Mouse (Mus musculus) thymus, adult 2 months (tissue): Measurements from ENCODE around the gene Slc34a2. TPM values are rescaled to one million over a fixed set of nuclear protein-coding genes. Genes with fewer than 3 reads are reported as not detected.

ENCODE experiments used
- DNase-seq: peaks from one replicate; pipeline ENCODE4 v3.0.0; 2021
- H3K27ac ChIP-seq: fragments of 200-500 bp; 2 replicates; pipeline ENCODE4 v1.5.1; 2012; ENCODE audit warnings: low read length, control low read depth; ENCODE audit not compliant: control insufficient read depth, insufficient read depth
- H3K27me3 ChIP-seq: fragments of 200-500 bp; 2 replicates; pipeline ENCODE4 v1.6.1; 2012; ENCODE audit warnings: mild to moderate bottlenecking, low read length, moderate library complexity, mixed read lengths; ENCODE audit not compliant: control insufficient read depth, insufficient read depth
- H3K36me3 ChIP-seq: fragments of 200-500 bp; 2 replicates; pipeline ENCODE4 v1.6.1; 2012; ENCODE audit warnings: mild to moderate bottlenecking, low read length, moderate library complexity; ENCODE audit not compliant: control insufficient read depth, insufficient read depth
- H3K4me1 ChIP-seq: fragments of 200-500 bp; replicated peaks from 2 replicates; pipeline ENCODE4 v1.6.1; 2012; ENCODE audit warnings: low read length; ENCODE audit not compliant: control insufficient read depth, insufficient read depth
- H3K4me3 ChIP-seq: fragments of 200-500 bp; 2 replicates; pipeline ENCODE4 v1.5.1; 2012; ENCODE audit warnings: mild to moderate bottlenecking, low read length, control low read depth, moderate library complexity; ENCODE audit not compliant: control insufficient read depth, insufficient read depth
- CTCF ChIP-seq: fragments of 200-500 bp; IDR thresholded peaks from 2 replicates; pipeline ENCODE4 v1.5.1; 2012; ENCODE audit warnings: mild to moderate bottlenecking, control low read depth, low read length, moderate library complexity, borderline replicate concordance; ENCODE audit not compliant: control insufficient read depth, poor library complexity, insufficient read depth; ENCODE audit errors: extremely low read depth
- POLR2A ChIP-seq: fragments of 200-500 bp; IDR thresholded peaks from 2 replicates; pipeline ENCODE4 v1.6.1; 2012; ENCODE audit warnings: mild to moderate bottlenecking, low read length, control low read depth, moderate library complexity; ENCODE audit not compliant: control insufficient read depth, poor library complexity, insufficient read depth; ENCODE audit errors: extremely low read depth
- WGBS: fragments of 180-500 bp; shearing (Covaris S2); methylation state at CpG from one replicate; pipeline ENCODE4 v1.1.7; 2018; 5-methylcytosine and 5-hydroxymethylcytosine counted together
- polyA plus RNA-seq: library from polyadenylated mRNA; depleted of rRNA; stranded (reverse); fragments of >200 nt; gene quantifications from 2 replicates; pipeline ENCODE4 v1.2.3, GENCODE M21; 2012; rRNA removed

Gene Slc34a2
- 2.6 and 3.4 TPM in 2 replicates for polyA plus RNA-seq

GRCm38 (mm10) chr5:53037781-53038180 is at the start of gene Slc34a2:
TSS of gene Slc34a2 (plus strand) at chr5:53038081.
- no peaks in the 10 kb centered on the region for H3K36me3 ChIP-seq
- 94% methylated on average over 3 of the region's 3 CpGs for WGBS
- no peak within 1 kb of the TSS for H3K4me3 ChIP-seq
- H3K4me1 ChIP-seq = no peaks in the 10 kb centered on the region
- no peak within 1 kb of the TSS for H3K27ac ChIP-seq
- TF ChIP-seq CTCF = no peak
- no peak for TF ChIP-seq POLR2A
- DNase-seq = no peak
- no peaks in the 10 kb centered on the region for H3K27me3 ChIP-seq

- no peaks in the 10 kb centered on the region for H3K36me3 ChIP-seq
- TF ChIP-seq CTCF = no peak
- TF ChIP-seq POLR2A = no peak
- H3K27ac ChIP-seq = no peak overlapping the region
- H3K27me3 ChIP-seq = no peaks in the 10 kb centered on the region
- H3K4me3 ChIP-seq = no peak overlapping the region
- whole genome bisulfite sequencing = 86% methylated on average over 8 of the region's 8 CpGs
- no peak for DNase-seq
- H3K4me1 ChIP-seq = no peaks in the 10 kb centered on the region
These were observed 47.1 kb upstream of the Slc34a2 start for GRCm38 (mm10) chr5:52990687-52991341.

GRCm38 (mm10) chr5:52992210-52992897 is 45.5 kb upstream of the Slc34a2 start:
- 92% methylated on average over 11 of the region's 11 CpGs for WGBS
- no peak overlapping the region for H3K27ac ChIP-seq
- no peak for TF ChIP-seq CTCF
- no peak for TF ChIP-seq POLR2A
- DNase-seq = no peak
- no peaks in the 10 kb centered on the region for H3K4me1 ChIP-seq
- H3K36me3 ChIP-seq = no peaks in the 10 kb centered on the region
- no peak overlapping the region for H3K4me3 ChIP-seq
- no peaks in the 10 kb centered on the region for H3K27me3 ChIP-seq

GRCm38 (mm10) chr5:52993490-52994282 is 44.2 kb upstream of the Slc34a2 start:
- Histone ChIP-seq H3K4me3 (no peak overlapping the region), H3K27ac (no peak overlapping the region), H3K4me1 (no peaks in the 10 kb centered on the region), H3K36me3 (no peaks in the 10 kb centered on the region), H3K27me3 (no peaks in the 10 kb centered on the region)
- WGBS = 90% methylated on average over 12 of the region's 12 CpGs
- TF ChIP-seq POLR2A = no peak
- no peak for TF ChIP-seq CTCF
- DNase-seq = no peak

GRCm38 (mm10) chr5:52995461-52995860 is 42.4 kb upstream of the Slc34a2 start:
- DNase-seq = no peak
- H3K27me3 ChIP-seq = no peaks in the 10 kb centered on the region
- WGBS = 94% methylated on average over 4 of the region's 4 CpGs
- H3K27ac ChIP-seq = no peak overlapping the region
- H3K4me3 ChIP-seq = no peak overlapping the region
- H3K4me1 ChIP-seq = no peaks in the 10 kb centered on the region
- H3K36me3 ChIP-seq = no peaks in the 10 kb centered on the region
- TF ChIP-seq CTCF (no peak), POLR2A (no peak)

- Histone ChIP-seq H3K27ac (no peak overlapping the region), H3K4me1 (no peaks in the 10 kb centered on the region), H3K27me3 (no peaks in the 10 kb centered on the region), H3K36me3 (no peaks in the 10 kb centered on the region), H3K4me3 (no peak overlapping the region)
- 88% methylated on average over 3 of the region's 3 CpGs for WGBS
- no peak for DNase-seq
- TF ChIP-seq POLR2A (no peak), CTCF (no peak)
These were observed 41.7 kb upstream of the Slc34a2 start for GRCm38 (mm10) chr5:52996145-52996544.
